Mouse (Mus musculus) embryo, embryonic 10 days (tissue): ENCODE measurements around the gene Ephb3.
A peak's percentile ranks its signal among the peaks of the same experiment; 100 is the strongest.
"Not testable (repeated sequence)": the region's sequence is repeated elsewhere in the genome, so short reads cannot be mapped to it uniquely, and the experiment has no call there.

Experiments used
- DNase-seq: peaks from one replicate; pipeline ENCODE4 v3.0.0-alpha.2; 2015; ENCODE audit warnings: low spot score

Gene Ephb3

GRCm38 (mm10) chr16:21204367-21205092 is at the start of gene Ephb3:
Ephb3 (plus strand) TSS chr16:21204755.
- DNase-seq: peak; percentile 99

- not testable (repeated sequence) for DNase-seq
Observed at GRCm38 (mm10) chr16:21156261-21156660, 48.3 kb upstream of the Ephb3 start.

- DNase-seq: not testable (repeated sequence)
Observed at GRCm38 (mm10) chr16:21159226-21159625, 45.3 kb upstream of the Ephb3 start.

GRCm38 (mm10) chr16:21163423-21163822 is 41.1 kb upstream of the Ephb3 start:
- DNase-seq: not testable (repeated sequence)

- not testable (repeated sequence) for DNase-seq
Observed at GRCm38 (mm10) chr16:21165343-21166220, 39.0 kb upstream of the Ephb3 start.

- no peak for DNase-seq
Observed at GRCm38 (mm10) chr16:21168730-21169129, 35.8 kb upstream of the Ephb3 start.

- DNase-seq: no peak
Observed at GRCm38 (mm10) chr16:21175236-21175635, 29.3 kb upstream of the Ephb3 start.

GRCm38 (mm10) chr16:21182108-21182507 is 22.4 kb upstream of the Ephb3 start:
- DNase-seq: no peak

GRCm38 (mm10) chr16:21184697-21185096 is 19.9 kb upstream of the Ephb3 start:
- DNase-seq: no peak

- DNase-seq: no peak
Observed at GRCm38 (mm10) chr16:21187568-21187967, 17.0 kb upstream of the Ephb3 start.

- peak; percentile 45 for DNase-seq
Observed at GRCm38 (mm10) chr16:21188345-21188744, 16.2 kb upstream of the Ephb3 start.

- DNase-seq: no peak
Observed at GRCm38 (mm10) chr16:21191569-21191968, 13.0 kb upstream of the Ephb3 start.

GRCm38 (mm10) chr16:21192509-21193354 is 11.8 kb upstream of the Ephb3 start:
- DNase-seq: peak; percentile 76

GRCm38 (mm10) chr16:21194182-21194581 is 10.4 kb upstream of the Ephb3 start:
- no peak for DNase-seq

- DNase-seq: no peak
Observed at GRCm38 (mm10) chr16:21195260-21195866, 9.2 kb upstream of the Ephb3 start.

- DNase-seq: no peak
Observed at GRCm38 (mm10) chr16:21196576-21196975, 8.0 kb upstream of the Ephb3 start.

GRCm38 (mm10) chr16:21197542-21197941 is 7.0 kb upstream of the Ephb3 start:
- no peak for DNase-seq

GRCm38 (mm10) chr16:21198006-21198405 is 6.5 kb upstream of the Ephb3 start:
- DNase-seq: no peak

- DNase-seq: peak; percentile 52
Observed at GRCm38 (mm10) chr16:21198529-21198928, 6.0 kb upstream of the Ephb3 start.

- DNase-seq: no peak
Observed at GRCm38 (mm10) chr16:21199426-21199825, 5.1 kb upstream of the Ephb3 start.

- DNase-seq: no peak
Observed at GRCm38 (mm10) chr16:21202731-21203130, 1.8 kb upstream of the Ephb3 start.
